Mouse (Mus musculus) neural tube, embryonic 15.5 days (tissue): Measurements from ENCODE around the gene Ctla4. TPM values are rescaled to one million over a fixed set of nuclear protein-coding genes. Genes with fewer than 3 reads are reported as not detected.
A peak's percentile ranks its signal among the peaks of the same experiment; 100 is the strongest.

Source experiments
- ATAC-seq: fragments of 200-750 bp; cut with Nextera tagmentation; 2 replicates; pipeline ENCODE4 v1.8.0; 2017; ENCODE audit warnings: mild to moderate bottlenecking, moderate TSS enrichment, moderate library complexity; ENCODE audit not compliant: low FRiP score
- H3K27ac ChIP-seq: fragments of 300-500 bp; sonication (generic); replicated peaks from 2 replicates; pipeline ENCODE4 v1.5.1; 2015; ENCODE audit warnings: mild to moderate bottlenecking, inconsistent platforms
- H3K27me3 ChIP-seq: fragments of 300-500 bp; sonication (generic); replicated peaks from 2 replicates; pipeline ENCODE4 v1.6.1; 2015; ENCODE audit warnings: inconsistent platforms
- H3K36me3 ChIP-seq: fragments of 300-500 bp; sonication (generic); 2 replicates; pipeline ENCODE4 v1.6.1; 2015; ENCODE audit warnings: inconsistent platforms
- H3K4me1 ChIP-seq: fragments of 300-500 bp; sonication (generic); 2 replicates; pipeline ENCODE4 v1.6.1; 2015; ENCODE audit warnings: inconsistent platforms
- H3K4me2 ChIP-seq: fragments of 300-500 bp; sonication (generic); 2 replicates; pipeline ENCODE4 v1.6.1; 2015; ENCODE audit warnings: inconsistent platforms, mild to moderate bottlenecking, moderate library complexity
- H3K4me3 ChIP-seq: fragments of 300-500 bp; sonication (generic); replicated peaks from 2 replicates; pipeline ENCODE4 v1.5.1; 2015; ENCODE audit warnings: mild to moderate bottlenecking, inconsistent platforms
- H3K9ac ChIP-seq: fragments of 300-500 bp; sonication (generic); replicated peaks from 2 replicates; pipeline ENCODE4 v1.6.1; 2015; ENCODE audit warnings: mild to moderate bottlenecking, inconsistent platforms
- H3K9me3 ChIP-seq: fragments of 300-500 bp; sonication (generic); replicated peaks from 2 replicates; pipeline ENCODE4 v1.6.1; 2016; ENCODE audit warnings: inconsistent platforms
- WGBS: fragments of 180-500 bp; shearing (Covaris S2); methylation state at CpG from one replicate; pipeline ENCODE4 v1.1.7; 2015; ENCODE audit warnings: mixed read lengths; 5-methylcytosine and 5-hydroxymethylcytosine counted together
- polyA plus RNA-seq: library from polyadenylated mRNA; unstranded; fragments of >200 nt; fragmentation: Nextera tagmentation; extraction: Ambion mirVana; gene quantifications from 2 replicates; pipeline ENCODE4 v1.2.1, GENCODE M21; 2015

Gene Ctla4
- polyA plus RNA-seq, 1 experiment from 2014 or later, result not detected

DNA sequence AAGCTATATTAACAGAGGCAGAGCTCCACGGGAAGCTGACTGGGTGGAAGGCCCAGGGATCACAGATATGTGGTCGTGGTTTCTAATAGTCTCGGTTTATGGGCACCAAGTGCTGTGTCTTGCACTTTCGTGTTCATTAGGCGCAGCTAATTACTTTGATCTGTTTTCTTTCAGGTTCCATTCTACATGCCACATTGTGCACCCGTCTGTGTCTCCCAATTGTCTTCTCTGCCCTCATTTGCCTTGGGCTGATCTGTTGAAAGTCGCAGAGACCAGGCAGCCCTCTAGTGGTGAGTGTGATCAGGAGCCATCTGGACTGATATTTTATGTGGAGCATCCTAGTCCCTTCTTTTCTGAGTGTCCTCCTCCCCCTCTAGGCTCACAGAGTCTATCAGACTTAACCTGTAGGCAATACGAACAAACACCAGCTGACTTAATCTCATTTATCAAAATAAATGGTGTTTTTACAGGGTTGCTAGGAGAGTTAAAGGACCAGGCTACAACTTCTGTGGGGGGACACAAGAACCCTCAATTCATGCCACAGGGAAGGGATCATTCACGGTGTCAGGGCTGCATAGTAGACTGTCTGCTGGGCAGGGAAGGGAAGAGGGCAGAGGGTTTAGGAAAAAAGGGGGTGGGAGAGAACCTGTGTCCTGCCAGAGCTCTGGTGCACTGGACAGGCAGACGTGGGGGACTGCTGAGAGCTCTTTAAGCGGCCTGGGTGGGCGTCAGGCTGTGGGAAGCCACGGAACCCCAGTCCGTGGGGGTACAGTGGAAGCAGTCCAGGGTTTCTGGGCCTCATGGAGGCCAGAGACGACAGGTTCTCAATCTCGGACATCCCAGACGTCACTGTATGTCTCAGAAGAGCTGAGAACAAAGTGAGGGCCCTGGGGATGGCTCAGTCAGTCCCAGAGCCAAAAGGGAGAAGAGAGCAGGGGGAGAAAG, 18.2 kb upstream of the Ctla4 start:
- peak; percentile 69 for ATAC-seq
- Histone ChIP-seq H3K36me3 (no peaks in the 10 kb centered on the region), H3K4me3 (no peak overlapping the region), H3K27me3 (no peaks in the 10 kb centered on the region), H3K9ac (no peak overlapping the region), H3K4me2 (no peak overlapping the region), H3K27ac (no peak overlapping the region), H3K4me1 (no peaks in the 10 kb centered on the region), H3K9me3 (no peaks in the 10 kb centered on the region)
- WGBS, result 57% methylated on average over 17 of the region's 17 CpGs

- Histone ChIP-seq H3K9me3 (no peaks in the 10 kb centered on the region), H3K9ac (no peak overlapping the region), H3K27ac (no peak overlapping the region), H3K27me3 (no peaks in the 10 kb centered on the region), H3K4me1 (no peaks in the 10 kb centered on the region), H3K4me2 (no peak overlapping the region), H3K4me3 (no peak overlapping the region), H3K36me3 (no peaks in the 10 kb centered on the region)
- WGBS, result 48% methylated on average over 3 of the region's 3 CpGs
- no peak for ATAC-seq
Observed at GRCm38 (mm10) chr1:60875267-60875666, 11.5 kb upstream of the Ctla4 start.

GRCm38 (mm10) chr1:60880116-60880867, 6.5 kb upstream of the Ctla4 start:
- Histone ChIP-seq H3K9me3 (no peaks in the 10 kb centered on the region), H3K27ac (no peak overlapping the region; the same call in 1 of the 2 replicates), H3K4me2 (no peak overlapping the region), H3K4me3 (no peak overlapping the region), H3K4me1 (no peaks in the 10 kb centered on the region), H3K36me3 (no peaks in the 10 kb centered on the region), H3K27me3 (no peaks in the 10 kb centered on the region), H3K9ac (no peak overlapping the region)
- ATAC-seq, result no peak
- WGBS, result 49% methylated on average over 10 of the region's 10 CpGs

GRCm38 (mm10) chr1:60882792-60883191, 4.0 kb upstream of the Ctla4 start:
- Histone ChIP-seq H3K4me2 (no peak overlapping the region), H3K27me3 (no peaks in the 10 kb centered on the region), H3K9me3 (no peaks in the 10 kb centered on the region), H3K4me1 (no peaks in the 10 kb centered on the region), H3K36me3 (no peaks in the 10 kb centered on the region), H3K4me3 (no peak overlapping the region), H3K27ac (no peak overlapping the region), H3K9ac (no peak overlapping the region)
- ATAC-seq, result no peak
- WGBS, result 82% methylated on average over 2 of the region's 2 CpGs

DNA sequence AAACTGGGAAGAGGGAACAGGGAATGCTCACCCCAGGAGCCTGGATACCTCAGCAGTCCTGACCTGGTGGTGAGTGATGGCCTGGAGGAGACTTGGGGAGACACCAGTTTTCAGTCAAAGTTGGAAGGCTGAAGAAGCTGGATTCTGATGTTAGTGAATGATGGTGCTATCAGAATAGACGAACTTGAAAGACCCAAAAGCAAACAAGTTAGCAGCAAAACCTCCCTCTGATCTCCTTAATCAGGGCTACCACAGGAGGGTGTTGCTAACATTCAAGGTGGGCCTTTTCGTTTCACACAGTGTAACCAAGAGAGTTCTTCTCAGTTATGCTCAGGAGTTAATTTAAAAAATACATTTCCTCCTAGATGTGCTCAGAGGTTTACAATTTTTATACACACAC, 3.5 kb upstream of the Ctla4 start:
- no peaks in the 10 kb centered on the region for H3K4me1 ChIP-seq
- H3K27ac ChIP-seq, result no peak overlapping the region
- no peak for ATAC-seq
- no peak overlapping the region for H3K4me2 ChIP-seq
- H3K36me3 ChIP-seq, result no peaks in the 10 kb centered on the region
- H3K4me3 ChIP-seq, result no peak overlapping the region
- H3K9me3 ChIP-seq, result no peaks in the 10 kb centered on the region
- H3K27me3 ChIP-seq, result no peaks in the 10 kb centered on the region
- 87% methylated on average over 2 of the region's 2 CpGs for WGBS
- no peak overlapping the region for H3K9ac ChIP-seq

- H3K4me2 ChIP-seq, result no peak overlapping the region
- WGBS, result 86% methylated on average over 1 of the region's 1 CpGs
Observed at GRCm38 (mm10) chr1:60884611-60885010, 2.2 kb upstream of the Ctla4 start.

GRCm38 (mm10) chr1:60898127-60898932, 11.5 kb downstream of the Ctla4 start:
- H3K9me3 ChIP-seq, result no peaks in the 10 kb centered on the region
- peaks cover 4% of the 10 kb centered on the region; the same call in 1 of the 2 replicates for H3K4me1 ChIP-seq
- no peak overlapping the region for H3K27ac ChIP-seq
- 89% methylated on average over 5 of the region's 5 CpGs for WGBS
- no peak overlapping the region for H3K9ac ChIP-seq
- no peak overlapping the region for H3K4me2 ChIP-seq
- H3K4me3 ChIP-seq, result no peak overlapping the region
- H3K36me3 ChIP-seq, result no peaks in the 10 kb centered on the region
- no peak for ATAC-seq
- H3K27me3 ChIP-seq, result no peaks in the 10 kb centered on the region

More at GRCm38 (mm10) chr1:60884611-60885010, 2.2 kb upstream of the Ctla4 start:
- no peak for ATAC-seq
- Histone ChIP-seq H3K36me3 (no peaks in the 10 kb centered on the region), H3K4me1 (no peaks in the 10 kb centered on the region), H3K9ac (no peak overlapping the region), H3K9me3 (no peaks in the 10 kb centered on the region), H3K27ac (no peak overlapping the region), H3K27me3 (no peaks in the 10 kb centered on the region), H3K4me3 (no peak overlapping the region)

GRCm38 (mm10) chr1:60898933-60899210, 12.1 kb downstream of the Ctla4 start:
- Histone ChIP-seq H3K27me3 (no peaks in the 10 kb centered on the region), H3K4me3 (no peak overlapping the region), H3K36me3 (no peaks in the 10 kb centered on the region), H3K9ac (no peak overlapping the region), H3K4me2 (no peak overlapping the region), H3K27ac (no peak overlapping the region), H3K9me3 (no peaks in the 10 kb centered on the region), H3K4me1 (peaks cover 8% of the 10 kb centered on the region; the same call in 1 of the 2 replicates)
- WGBS, result 73% methylated on average over 2 of the region's 2 CpGs
- no peak for ATAC-seq

GRCm38 (mm10) chr1:60899244-60899643, 12.4 kb downstream of the Ctla4 start:
- no peak for ATAC-seq
- no peaks in the 10 kb centered on the region for H3K27me3 ChIP-seq
- H3K36me3 ChIP-seq, result no peaks in the 10 kb centered on the region
- no peak overlapping the region for H3K9ac ChIP-seq
- no peak overlapping the region for H3K4me3 ChIP-seq
- peaks cover 8% of the 10 kb centered on the region; the same call in 1 of the 2 replicates for H3K4me1 ChIP-seq
- WGBS, result 68% methylated on average over 3 of the region's 3 CpGs
- H3K4me2 ChIP-seq, result no peak overlapping the region
- no peak overlapping the region for H3K27ac ChIP-seq
- H3K9me3 ChIP-seq, result no peaks in the 10 kb centered on the region

- Histone ChIP-seq H3K4me3 (no peak overlapping the region), H3K9ac (no peak overlapping the region), H3K9me3 (no peaks in the 10 kb centered on the region), H3K27me3 (no peaks in the 10 kb centered on the region), H3K4me2 (no peak overlapping the region), H3K4me1 (peaks cover 8% of the 10 kb centered on the region; the same call in 1 of the 2 replicates), H3K27ac (no peak overlapping the region), H3K36me3 (no peaks in the 10 kb centered on the region)
- peak; percentile 31; the same call in 1 of the 2 replicates for ATAC-seq
- 36% methylated on average over 6 of the region's 6 CpGs for WGBS
Observed at GRCm38 (mm10) chr1:60902547-60902946, 15.7 kb downstream of the Ctla4 start.

DNA sequence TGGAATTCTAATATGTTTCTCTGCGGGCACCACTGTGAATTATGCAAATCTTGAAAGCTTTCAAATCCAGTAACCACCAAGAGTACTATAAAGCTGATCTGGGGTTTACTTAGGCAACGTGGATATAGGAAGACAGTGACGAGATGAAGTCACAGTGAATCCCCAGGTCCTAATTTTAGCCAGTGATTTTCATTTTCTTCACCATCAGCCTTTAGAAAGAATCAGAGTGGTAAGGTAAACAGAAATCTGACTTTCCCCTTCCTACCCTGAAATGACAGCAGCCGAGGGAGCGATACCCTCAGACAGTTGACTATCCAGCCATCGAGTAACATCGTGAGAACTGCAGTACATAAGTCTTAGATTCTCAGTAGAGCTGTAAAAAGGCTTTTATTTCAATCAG, 16.3 kb downstream of the Ctla4 start:
- WGBS, result 50% methylated on average over 7 of the region's 7 CpGs
- H3K4me2 ChIP-seq, result no peak overlapping the region
- no peaks in the 10 kb centered on the region for H3K9me3 ChIP-seq
- H3K9ac ChIP-seq, result no peak overlapping the region
- no peaks in the 10 kb centered on the region for H3K36me3 ChIP-seq
- H3K27ac ChIP-seq, result peak overlapping the region; percentile 7; the same call in 1 of the 2 replicates
- no peak; the same call in 1 of the 2 replicates for ATAC-seq
- H3K27me3 ChIP-seq, result no peaks in the 10 kb centered on the region
- H3K4me1 ChIP-seq, result peaks cover 8% of the 10 kb centered on the region; the same call in 1 of the 2 replicates
- H3K4me3 ChIP-seq, result no peak overlapping the region
